Mouse (Mus musculus) stomach, postnatal 0 days (tissue): ENCODE data around the gene Foxred1. TPM values are rescaled to one million over a fixed set of nuclear protein-coding genes. Genes with fewer than 3 reads are reported as not detected.

ENCODE experiments used
- ATAC-seq: fragments of 200-750 bp; cut with Nextera tagmentation; 2 replicates; pipeline ENCODE4 v1.8.0; 2017; ENCODE audit not compliant: low FRiP score, low TSS enrichment
- DNase-seq: peaks from one replicate; pipeline ENCODE4 v3.0.0-alpha.2; 2016; ENCODE audit warnings: low spot score
- H3K27ac ChIP-seq: fragments of 300-500 bp; sonication (generic); replicated peaks from 2 replicates; pipeline ENCODE4 v1.5.1; 2014; ENCODE audit warnings: mild to moderate bottlenecking, control low read depth
- H3K27me3 ChIP-seq: fragments of 300-500 bp; sonication (generic); 2 replicates; pipeline ENCODE4 v1.6.1; 2014; ENCODE audit warnings: low read length; ENCODE audit not compliant: control insufficient read depth, insufficient read depth
- H3K36me3 ChIP-seq: fragments of 300-500 bp; sonication (generic); 2 replicates; pipeline ENCODE4 v1.6.1; 2014; ENCODE audit warnings: low read length, mixed read lengths; ENCODE audit not compliant: control insufficient read depth, insufficient read depth
- H3K4me1 ChIP-seq: fragments of 300-500 bp; sonication (generic); replicated peaks from 2 replicates; pipeline ENCODE4 v1.6.1; 2014; ENCODE audit warnings: antibody characterized with exemption; ENCODE audit not compliant: control insufficient read depth, insufficient read depth
- H3K4me2 ChIP-seq: fragments of 300-500 bp; sonication (generic); replicated peaks from 2 replicates; pipeline ENCODE4 v1.6.1; 2014; ENCODE audit warnings: low read depth, mild to moderate bottlenecking, control low read depth, moderate library complexity
- H3K4me3 ChIP-seq: fragments of 300-500 bp; sonication (generic); 2 replicates; pipeline ENCODE4 v1.5.1; 2014; ENCODE audit warnings: low read depth, low read length, control low read depth
- H3K9ac ChIP-seq: fragments of 300-500 bp; sonication (generic); 2 replicates; pipeline ENCODE4 v1.6.1; 2014; ENCODE audit warnings: mild to moderate bottlenecking, low read length, control low read depth, mixed read lengths
- H3K9me3 ChIP-seq: fragments of 300-500 bp; sonication (generic); 2 replicates; pipeline ENCODE4 v1.6.1; 2016; ENCODE audit warnings: low read length; ENCODE audit not compliant: control insufficient read depth
- CTCF ChIP-seq: IDR thresholded peaks from 2 replicates; pipeline ENCODE4 v1.5.1; 2016; ENCODE audit warnings: antibody characterized with exemption, low read depth, mild to moderate bottlenecking, moderate library complexity
- EP300 ChIP-seq: optimal IDR thresholded peaks from 2 replicates; pipeline ENCODE3; 2016; ENCODE audit warnings: antibody characterized with exemption
- WGBS: fragments of 180-500 bp; shearing (Covaris S2); extraction: QIAGEN DNeasy Blood & Tissue Kit; methylation state at CpG from one replicate; pipeline ENCODE4 v1.1.7; 2014; 5-methylcytosine and 5-hydroxymethylcytosine counted together
- polyA plus RNA-seq: library from polyadenylated mRNA; unstranded; fragments of >200 nt; fragmentation: Nextera tagmentation; extraction: Ambion mirVana; gene quantifications from 2 replicates; pipeline ENCODE4 v1.2.1, GENCODE M21; 2015

Gene Foxred1
- polyA plus RNA-seq, 1 experiment from 2014 or later: 29.9 TPM

GRCm38 (mm10) chr9:35170071-35170470 lies 40.8 kb downstream of the Foxred1 start:
- H3K4me3 ChIP-seq: no peak overlapping the region
- 89% methylated on average over 7 of the region's 7 CpGs for WGBS
- TF ChIP-seq CTCF: no peak
- TF ChIP-seq EP300: no peak

GRCm38 (mm10) chr9:35166798-35167635 lies 43.8 kb downstream of the Foxred1 start:
- Histone ChIP-seq H3K36me3 (0 out of 2 replicates have a peak, but pooled peaks cover 2% of the 10 kb centered on the region), H3K4me3 (no peak overlapping the region), H3K4me2 (no peak overlapping the region), H3K27me3 (no peaks in the 10 kb centered on the region), H3K27ac (no peak overlapping the region), H3K4me1 (no peaks in the 10 kb centered on the region), H3K9ac (no peak overlapping the region), H3K9me3 (no peaks in the 10 kb centered on the region)
- ATAC-seq: no peak
- 63% methylated on average over 9 of the region's 9 CpGs for WGBS
- DNase-seq: no peak
- TF ChIP-seq CTCF (no peak), EP300 (no peak)

More at GRCm38 (mm10) chr9:35170071-35170470, 40.8 kb downstream of the Foxred1 start:
- no peak overlapping the region for H3K27ac ChIP-seq
- H3K9me3 ChIP-seq: no peaks in the 10 kb centered on the region
- no peak for DNase-seq
- no peak overlapping the region for H3K9ac ChIP-seq
- 0 out of 2 replicates have a peak, but pooled peaks cover 2% of the 10 kb centered on the region for H3K36me3 ChIP-seq
- H3K4me1 ChIP-seq: no peaks in the 10 kb centered on the region
- H3K4me2 ChIP-seq: no peak overlapping the region
- ATAC-seq: no peak
- H3K27me3 ChIP-seq: no peaks in the 10 kb centered on the region

- WGBS: 18% methylated on average over 3 of the region's 3 CpGs
- Histone ChIP-seq H3K27me3 (no peaks in the 10 kb centered on the region), H3K4me2 (no peak overlapping the region), H3K4me1 (no peaks in the 10 kb centered on the region), H3K4me3 (no peak overlapping the region), H3K36me3 (0 out of 2 replicates have a peak, but pooled peaks cover 2% of the 10 kb centered on the region), H3K9ac (no peak overlapping the region), H3K27ac (no peak overlapping the region), H3K9me3 (no peaks in the 10 kb centered on the region)
- TF ChIP-seq CTCF: peak; percentile 80
- TF ChIP-seq EP300: no peak
- ATAC-seq (peak; percentile 34; the same call in 1 of the 2 replicates), DNase-seq (no peak)
Measured at GRCm38 (mm10) chr9:35166144-35166797, 44.6 kb downstream of the Foxred1 start.

GRCm38 (mm10) chr9:35164142-35164874 lies 46.5 kb downstream of the Foxred1 start:
- TF ChIP-seq CTCF: no peak
- TF ChIP-seq EP300: no peak
- Histone ChIP-seq H3K27me3 (no peaks in the 10 kb centered on the region), H3K4me3 (no peak overlapping the region), H3K4me2 (no peak overlapping the region), H3K27ac (no peak overlapping the region), H3K9me3 (no peaks in the 10 kb centered on the region), H3K4me1 (no peaks in the 10 kb centered on the region), H3K9ac (no peak overlapping the region), H3K36me3 (no peaks in the 10 kb centered on the region)
- DNase-seq: no peak
- WGBS: 59% methylated on average over 5 of the region's 5 CpGs
- no peak for ATAC-seq

GRCm38 (mm10) chr9:35163011-35163690 lies 47.7 kb downstream of the Foxred1 start:
- DNase-seq (no peak), ATAC-seq (no peak)
- no peak overlapping the region for H3K4me3 ChIP-seq
- H3K9me3 ChIP-seq: no peaks in the 10 kb centered on the region
- H3K27ac ChIP-seq: no peak overlapping the region
- H3K4me1 ChIP-seq: no peaks in the 10 kb centered on the region
- WGBS: 87% methylated on average over 11 of the region's 11 CpGs
- H3K27me3 ChIP-seq: no peaks in the 10 kb centered on the region
- no peaks in the 10 kb centered on the region for H3K36me3 ChIP-seq
- H3K9ac ChIP-seq: no peak overlapping the region
- TF ChIP-seq CTCF (no peak), EP300 (no peak)
- H3K4me2 ChIP-seq: no peak overlapping the region
